Comparison of ENCODE assay signal across 23 mouse cellular contexts in the genomic region with DNA sequence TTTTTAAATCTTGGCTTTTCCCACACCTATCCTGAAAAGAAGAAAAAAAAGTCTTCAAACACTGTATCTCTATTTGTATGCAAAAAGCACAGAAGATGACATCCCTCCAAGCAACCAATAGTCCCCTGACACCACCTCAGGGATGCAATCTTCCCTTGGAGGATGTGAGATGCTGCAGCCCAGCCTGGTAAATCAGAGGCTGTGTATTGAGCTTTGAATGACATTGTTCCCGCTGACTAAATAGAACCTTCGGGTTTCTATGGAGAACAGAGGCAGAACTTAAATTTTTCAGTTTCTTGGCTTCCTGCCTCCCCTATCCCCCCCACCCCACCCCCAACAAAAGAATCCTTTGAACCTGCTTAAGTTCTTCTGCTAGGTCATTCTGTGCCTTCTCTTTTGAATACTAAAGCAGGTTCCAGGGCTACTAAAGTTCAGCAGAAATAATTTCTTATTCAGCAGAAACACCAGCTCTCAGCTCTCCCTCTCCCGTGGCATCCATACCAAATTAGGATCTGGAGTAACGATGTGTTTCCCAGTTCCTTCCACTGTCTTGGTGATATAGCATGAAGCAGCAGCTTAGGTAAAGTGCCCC. TPM values are rescaled to one million over a fixed set of nuclear protein-coding genes. Genes with fewer than 3 reads are reported as not detected.
A peak's percentile ranks its signal among the peaks of the same experiment; 100 is the strongest.
DNase-seq lines count a peak whose midpoint lies in the region; ATAC-seq and TF ChIP-seq lines count a peak whose summit lies in the region.
"Had no signal": no experiment of that assay in that cellular context is flagged by ENCODE, and none has a peak within 500 bp of the region (broad histone marks: within the 10 kb centered on the region; RNA-seq: fewer than 3 reads in every experiment).

No protein-coding gene starts in this region.

- no peaks in the 10 kb centered on the region for H3K27me3 ChIP-seq in hindbrain, embryonic 13.5 days
- H3K27me3 ChIP-seq in hindbrain, embryonic 12.5 days: no peaks in the 10 kb centered on the region
- no peaks in the 10 kb centered on the region for H3K27me3 ChIP-seq in G1E (ENCODE audit: insufficient read depth, low read length)
- no peaks in the 10 kb centered on the region for H3K27me3 ChIP-seq in hindbrain, embryonic 14.5 days (ENCODE audit: control insufficient read depth, insufficient read depth, low read length)
- H3K27me3 ChIP-seq in midbrain, embryonic 12.5 days: no peaks in the 10 kb centered on the region
- no peaks in the 10 kb centered on the region for H3K27me3 ChIP-seq in kidney, embryonic 15.5 days
- H3K27me3 ChIP-seq: embryonic facial prominence, embryonic 15.5 days; forebrain, embryonic 13.5 days; limb, embryonic 15.5 days had no signal

- H3K4me2 ChIP-seq in hindbrain, embryonic 13.5 days: no peak overlapping the region
- no peak overlapping the region for H3K4me2 ChIP-seq in hindbrain, embryonic 12.5 days (replicated peaks)
- H3K4me2 ChIP-seq in hindbrain, embryonic 14.5 days (replicated peaks): no peak overlapping the region
- H3K4me2 ChIP-seq in midbrain, embryonic 12.5 days (replicated peaks): no peak overlapping the region
- no peak overlapping the region for H3K4me2 ChIP-seq in kidney, embryonic 15.5 days
- H3K4me2 ChIP-seq: embryonic facial prominence, embryonic 15.5 days; forebrain, embryonic 13.5 days; limb, embryonic 15.5 days had no signal

- ATAC-seq in hindbrain, embryonic 13.5 days (ENCODE audit: low FRiP score): no peak
- no peak for ATAC-seq in hindbrain, embryonic 12.5 days (ENCODE audit: low FRiP score)
- ATAC-seq in G1E (ENCODE audit: extremely low read depth, insufficient number of reproducible peaks, low FRiP score, poor library complexity, severe bottlenecking): no peak
- peak; percentile 41; the same call in 1 of the 2 replicates for ATAC-seq in hindbrain, embryonic 14.5 days (ENCODE audit: low FRiP score)
- no peak for ATAC-seq in midbrain, embryonic 12.5 days (ENCODE audit: low FRiP score, low read depth)
- ATAC-seq in kidney, embryonic 15.5 days (replicated peaks; ENCODE audit: low FRiP score): no peak
- no peak for ATAC-seq in cerebellum, adult (ENCODE audit: insufficient number of reproducible peaks, low FRiP score, low TSS enrichment)
- ATAC-seq: forebrain, embryonic 13.5 days; intestine, postnatal 0 days had no signal

- peaks cover 51% of the 10 kb centered on the region for H3K4me1 ChIP-seq in hindbrain, embryonic 13.5 days (replicated peaks)
- peaks cover 31% of the 10 kb centered on the region for H3K4me1 ChIP-seq in hindbrain, embryonic 12.5 days
- peaks cover 76% of the 10 kb centered on the region for H3K4me1 ChIP-seq in G1E (ENCODE audit: insufficient read depth, low read depth, low read length)
- H3K4me1 ChIP-seq in hindbrain, embryonic 14.5 days (replicated peaks; ENCODE audit: control insufficient read depth, insufficient read depth, low read length): peaks cover 18% of the 10 kb centered on the region
- peaks cover 23% of the 10 kb centered on the region; the same call in 1 of the 2 replicates for H3K4me1 ChIP-seq in midbrain, embryonic 12.5 days
- peaks cover 32% of the 10 kb centered on the region for H3K4me1 ChIP-seq in kidney, embryonic 15.5 days

- no peaks in the 10 kb centered on the region for H3K9me3 ChIP-seq in hindbrain, embryonic 13.5 days
- H3K9me3 ChIP-seq in hindbrain, embryonic 12.5 days (replicated peaks): no peaks in the 10 kb centered on the region
- H3K9me3 ChIP-seq in G1E (replicated peaks): no peaks in the 10 kb centered on the region
- no peaks in the 10 kb centered on the region for H3K9me3 ChIP-seq in hindbrain, embryonic 14.5 days (ENCODE audit: control insufficient read depth, low read length)
- no peaks in the 10 kb centered on the region for H3K9me3 ChIP-seq in midbrain, embryonic 12.5 days
- H3K9me3 ChIP-seq in kidney, embryonic 15.5 days (replicated peaks): no peaks in the 10 kb centered on the region
- H3K9me3 ChIP-seq: embryonic facial prominence, embryonic 15.5 days; forebrain, embryonic 13.5 days; limb, embryonic 15.5 days had no signal

- TF ChIP-seq CTCF in G1E (IDR thresholded peaks at IDR 0.05; ENCODE audit: low read depth, low read length): no peak

- no peak overlapping the region for H3K9ac ChIP-seq in hindbrain, embryonic 13.5 days
- H3K9ac ChIP-seq in hindbrain, embryonic 12.5 days: no peak overlapping the region
- H3K9ac ChIP-seq in hindbrain, embryonic 14.5 days: no peak overlapping the region
- H3K9ac ChIP-seq in midbrain, embryonic 12.5 days (replicated peaks): no peak overlapping the region
- H3K9ac ChIP-seq in kidney, embryonic 15.5 days: no peak overlapping the region
- H3K9ac ChIP-seq: embryonic facial prominence, embryonic 15.5 days; forebrain, embryonic 13.5 days; limb, embryonic 15.5 days had no signal

- no peak overlapping the region for H3K4me3 ChIP-seq in hindbrain, embryonic 13.5 days
- no peak overlapping the region for H3K4me3 ChIP-seq in hindbrain, embryonic 12.5 days
- peak overlapping the region; percentile 33; the same call in 1 of the 2 replicates for H3K4me3 ChIP-seq in G1E (ENCODE audit: low read depth, low read length)
- no peak overlapping the region for H3K4me3 ChIP-seq in hindbrain, embryonic 14.5 days (replicated peaks; ENCODE audit: low read length)
- no peak overlapping the region for H3K4me3 ChIP-seq in midbrain, embryonic 12.5 days
- no peak overlapping the region for H3K4me3 ChIP-seq in kidney, embryonic 15.5 days (replicated peaks)
- H3K4me3 ChIP-seq: embryonic facial prominence, embryonic 15.5 days; forebrain, embryonic 13.5 days; limb, embryonic 15.5 days had no signal

- WGBS in hindbrain, embryonic 13.5 days: 47% methylated on average over 4 of the region's 4 CpGs
- 50% methylated on average over 4 of the region's 4 CpGs for WGBS in hindbrain, embryonic 12.5 days
- WGBS in hindbrain, embryonic 14.5 days: 27% methylated on average over 4 of the region's 4 CpGs
- WGBS in midbrain, embryonic 12.5 days: 40% methylated on average over 4 of the region's 4 CpGs
- 80% methylated on average over 4 of the region's 4 CpGs for WGBS in kidney, embryonic 15.5 days

- no peak for DNase-seq in G1E (ENCODE audit: low spot score)
- no peak for DNase-seq in hindbrain, embryonic 14.5 days (ENCODE audit: low spot score)
- DNase-seq: cerebellum, postnatal 10 days; embryo, embryonic 11 days; heart, postnatal 4 days; kidney, postnatal 14 days; lung, postnatal 14 days; right cerebral cortex, postnatal 14 days had no signal

- peaks cover 36% of the 10 kb centered on the region for H3K36me3 ChIP-seq in hindbrain, embryonic 13.5 days
- peaks cover 36% of the 10 kb centered on the region for H3K36me3 ChIP-seq in hindbrain, embryonic 12.5 days
- peaks cover 42% of the 10 kb centered on the region for H3K36me3 ChIP-seq in G1E (replicated peaks)
- peaks cover 16% of the 10 kb centered on the region for H3K36me3 ChIP-seq in hindbrain, embryonic 14.5 days (replicated peaks; ENCODE audit: control insufficient read depth, insufficient read depth)
- H3K36me3 ChIP-seq in midbrain, embryonic 12.5 days: peaks cover 66% of the 10 kb centered on the region
- H3K36me3 ChIP-seq in kidney, embryonic 15.5 days: peaks cover 44% of the 10 kb centered on the region

- peak overlapping the region; percentile 50; the same call in 1 of the 2 replicates for H3K27ac ChIP-seq in hindbrain, embryonic 13.5 days
- no peak overlapping the region for H3K27ac ChIP-seq in hindbrain, embryonic 12.5 days
- no peak overlapping the region for H3K27ac ChIP-seq in hindbrain, embryonic 14.5 days
- H3K27ac ChIP-seq in midbrain, embryonic 12.5 days (replicated peaks): peak overlapping the region; percentile 31
- H3K27ac ChIP-seq in kidney, embryonic 15.5 days: no peak overlapping the region
- H3K27ac ChIP-seq: embryonic facial prominence, embryonic 15.5 days; forebrain, embryonic 13.5 days; limb, embryonic 15.5 days; stomach, postnatal 0 days had no signal

RNA-seq across cellular contexts. Expression of gene Gm10577, which starts 24.3 kb away (rescaled TPM):
- polyA plus RNA-seq in hindbrain, embryonic 13.5 days (2015; fragmentation: Nextera tagmentation; extraction: Ambion mirVana): not detected in 2 replicates
- not detected in 2 replicates for polyA plus RNA-seq in hindbrain, embryonic 12.5 days (2016; fragmentation: Nextera tagmentation; extraction: Ambion mirVana)
- total RNA-seq in G1E (2014; fragmentation: Nextera tagmentation) (not detected in 2 replicates), G1E (2017) (not detected in 2 replicates)
- polyA plus RNA-seq in G1E (2012): not detected in 2 replicates
- polyA plus RNA-seq in hindbrain, embryonic 14.5 days (2014; fragmentation: Nextera tagmentation; extraction: Ambion mirVana): not detected in 2 replicates
- not detected in 2 replicates for polyA plus RNA-seq in midbrain, embryonic 12.5 days (2016; fragmentation: Nextera tagmentation; extraction: Ambion mirVana)
- not detected in 2 replicates for polyA plus RNA-seq in kidney, embryonic 15.5 days (2015; fragmentation: Nextera tagmentation; extraction: Ambion mirVana)
- total RNA-seq: gastrocnemius, postnatal 4 days; heart, postnatal 4 days; left cerebral cortex, postnatal 10 days; megakaryocyte-erythroid progenitor cell, adult 5-6 weeks had no signal
- polyA plus RNA-seq: embryonic facial prominence, embryonic 15.5 days; forebrain, embryonic 13.5 days; heart, embryonic 14.5 days; intestine, postnatal 0 days; limb, embryonic 15.5 days; neural tube, embryonic 11.5 days; stomach, postnatal 0 days had no signal

Comparison
In these comparisons a context has a peak if more than half of its experiments do, and no peak if none do; other contexts are left out.
1. H3K27ac ChIP-seq: peak in hindbrain, embryonic 13.5 days (single experiment) and midbrain, embryonic 12.5 days (single experiment); none in hindbrain, embryonic 12.5 days (single experiment), hindbrain, embryonic 14.5 days (single experiment) and kidney, embryonic 15.5 days (single experiment).